ENCODE assay signal across 17 mouse cellular contexts in genomic region chr6:36094075-36094474, GRCm38 (mm10).
"Had no signal": no experiment of that assay in that cellular context is flagged by ENCODE, and none has a peak within 500 bp of the region (broad histone marks: within the 10 kb centered on the region; RNA-seq: fewer than 3 reads in every experiment).

No protein-coding gene starts in this region.

- H3K4me3 ChIP-seq: neural tube, embryonic 12.5 days; neural tube, embryonic 13.5 days; neural tube, embryonic 15.5 days; stomach, embryonic 15.5 days had no signal

- H3K27ac ChIP-seq: neural tube, embryonic 12.5 days; neural tube, embryonic 13.5 days; neural tube, embryonic 15.5 days; stomach, embryonic 15.5 days; stomach, postnatal 0 days had no signal

- H3K9ac ChIP-seq: neural tube, embryonic 12.5 days; neural tube, embryonic 13.5 days; neural tube, embryonic 15.5 days; stomach, embryonic 15.5 days had no signal

- H3K9me3 ChIP-seq: neural tube, embryonic 12.5 days; neural tube, embryonic 13.5 days; neural tube, embryonic 15.5 days; stomach, embryonic 15.5 days had no signal

- H3K4me2 ChIP-seq: neural tube, embryonic 12.5 days; neural tube, embryonic 13.5 days; neural tube, embryonic 15.5 days; stomach, embryonic 15.5 days had no signal

- DNase-seq: retina, postnatal 1 day; right cerebral cortex, adult 18-20 months; right cerebral cortex, postnatal 14 days; right cerebral cortex, postnatal 25 days; right cerebral cortex, postnatal 4 days; spleen, adult 18-20 months; thymus, adult 18-20 months; thymus, adult 2 months; thymus, postnatal 14 days; thymus, postnatal 25 days; thymus, postnatal 36 days; thymus, postnatal 4 days had no signal

- H3K27me3 ChIP-seq: neural tube, embryonic 12.5 days; neural tube, embryonic 13.5 days; neural tube, embryonic 15.5 days; stomach, embryonic 15.5 days had no signal

- H3K4me1 ChIP-seq: neural tube, embryonic 12.5 days; neural tube, embryonic 15.5 days; stomach, embryonic 15.5 days had no signal

- H3K36me3 ChIP-seq: neural tube, embryonic 12.5 days; neural tube, embryonic 13.5 days; neural tube, embryonic 15.5 days; stomach, embryonic 15.5 days had no signal
